Mouse (Mus musculus) regulatory T cell (primary cell): ENCODE measurements at regions not wholly inside any gene's neighbourhood (a gene's known extent, or its start where the extent isn't known, plus 50 kb on each side); places are given as distances from the start of the nearest gene placed in this dataset.

Experiments used
- in situ Hi-C: fragments of 300-600 bp; cut with MboI, MseI; formaldehyde crosslinking; loops from one replicate; pipeline ENCODE4 v1.15.1; 2025; ENCODE audit warnings: high pct_unique_total_duplicates

DNA sequence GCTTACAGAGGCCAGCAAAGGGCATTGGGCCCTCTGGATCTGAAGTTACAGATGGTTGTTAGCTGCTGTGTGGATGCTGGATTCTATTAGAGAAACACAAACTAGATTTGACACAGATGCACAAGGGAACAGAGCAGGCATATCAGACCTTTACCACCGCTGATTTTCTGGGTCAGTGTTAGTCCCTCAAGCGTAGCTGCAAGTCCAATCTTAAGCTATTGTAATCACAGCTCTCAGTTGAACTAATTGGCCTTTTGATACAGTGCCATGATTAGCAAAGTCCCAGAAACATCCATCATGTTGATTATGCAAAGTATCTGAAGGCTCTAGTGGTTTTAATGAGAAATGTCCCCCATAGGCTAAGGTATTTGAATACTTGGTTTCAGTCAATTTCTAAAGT lies 54.2 kb upstream of the Plppr5 start:
- in situ Hi-C loops, result no loop called here

- in situ Hi-C loops, result no loop called here
These were observed 66.5 kb upstream of the Plppr5 start for GRCm38 (mm10) chr3:117508090-117508489.

- in situ Hi-C loops, result no loop called here
These were observed 68.4 kb upstream of the Plppr5 start for GRCm38 (mm10) chr3:117506151-117506723.

GRCm38 (mm10) chr3:117501107-117501506 lies 73.5 kb upstream of the Plppr5 start:
- in situ Hi-C loops, result no loop called here

- in situ Hi-C loops, result no loop called here
These were observed 76.3 kb upstream of the Plppr5 start for GRCm38 (mm10) chr3:117498138-117498897.

- in situ Hi-C loops, result no loop called here
These were observed 80.5 kb upstream of the Plppr5 start for GRCm38 (mm10) chr3:117494118-117494517.

DNA sequence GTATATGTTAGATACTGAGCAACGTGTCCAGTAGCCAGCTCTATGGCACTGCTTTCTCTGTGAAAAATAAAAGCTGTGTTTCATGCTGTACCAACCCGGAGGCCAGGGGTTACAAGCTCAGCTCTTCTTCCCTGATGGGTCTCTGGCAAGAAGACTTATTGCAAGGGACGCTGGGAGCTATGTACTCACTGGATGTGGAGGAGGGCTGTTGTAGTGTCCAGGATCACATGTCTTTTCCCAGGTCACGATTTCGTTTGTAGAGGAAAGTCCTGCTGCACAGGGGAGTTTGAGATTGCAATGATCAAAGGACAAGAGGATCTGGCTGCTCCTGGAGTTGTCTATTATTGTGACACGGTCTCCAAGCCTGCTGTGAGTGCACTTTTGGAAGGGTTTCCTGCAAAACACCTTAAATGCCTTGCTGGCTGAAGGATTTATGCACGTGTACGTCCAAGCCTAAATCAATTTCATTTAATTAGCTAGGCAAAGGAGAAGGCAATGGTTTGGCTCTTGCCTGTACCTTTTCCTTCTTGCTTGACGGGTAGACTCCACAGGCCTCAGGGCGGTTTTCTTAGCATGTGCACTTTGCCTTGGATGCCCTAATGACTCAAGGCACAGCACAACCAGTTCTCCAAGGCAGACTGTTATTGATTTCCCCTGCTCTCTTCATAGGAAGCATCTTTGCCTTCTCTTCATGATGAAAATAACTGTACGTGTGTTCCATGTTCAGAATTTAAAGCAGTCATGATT lies 87.2 kb upstream of the Plppr5 start:
- in situ Hi-C loops, result no loop called here

DNA sequence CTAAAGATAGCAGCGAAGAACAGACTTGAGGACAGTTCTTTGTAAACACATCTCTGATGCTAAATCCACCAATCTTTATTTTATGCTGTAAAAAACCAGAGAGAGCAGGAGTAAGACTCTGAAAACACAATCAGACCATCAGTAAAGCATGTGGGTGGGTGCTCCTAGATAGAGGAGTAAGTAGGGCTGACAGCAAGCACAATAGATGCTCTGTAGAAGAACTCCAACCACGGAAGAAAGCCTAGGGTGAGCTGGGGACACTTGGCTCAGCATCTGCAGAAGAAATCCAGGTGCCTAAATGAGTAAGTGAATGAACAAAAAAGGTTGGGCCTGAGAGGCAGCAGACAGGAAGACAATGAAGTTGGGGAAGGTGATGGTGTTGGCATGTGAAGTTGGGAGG lies 88.3 kb upstream of the Plppr5 start:
- in situ Hi-C loops, result no loop called here

DNA sequence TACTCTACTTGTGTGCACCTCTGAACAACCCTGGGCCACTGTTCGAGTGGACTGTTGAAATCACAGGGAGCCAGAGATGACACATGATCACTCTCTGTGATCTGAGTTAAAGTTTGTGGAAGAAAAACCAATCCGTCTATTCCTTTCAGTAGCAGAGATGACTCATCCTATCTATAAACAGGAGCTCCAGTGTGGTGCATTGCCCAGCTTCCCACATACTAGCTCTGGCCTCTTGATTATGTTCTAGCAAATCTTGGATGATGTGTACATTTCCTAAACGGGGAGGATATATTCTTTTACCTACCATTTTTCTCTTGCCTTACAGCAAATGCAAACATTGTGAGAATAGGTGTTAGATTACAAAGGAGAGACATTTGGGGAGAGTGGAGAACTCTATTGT lies 94.5 kb upstream of the Plppr5 start:
- in situ Hi-C loops, result no loop called here

GRCm38 (mm10) chr3:117459507-117459906 lies 98.8 kb upstream of the Plppr4 start:
- in situ Hi-C loops, result no loop called here

GRCm38 (mm10) chr3:117450559-117450958 lies 89.9 kb upstream of the Plppr4 start:
- in situ Hi-C loops, result no loop called here

GRCm38 (mm10) chr3:117441887-117442286 lies 81.2 kb upstream of the Plppr4 start:
- in situ Hi-C loops, result no loop called here

DNA sequence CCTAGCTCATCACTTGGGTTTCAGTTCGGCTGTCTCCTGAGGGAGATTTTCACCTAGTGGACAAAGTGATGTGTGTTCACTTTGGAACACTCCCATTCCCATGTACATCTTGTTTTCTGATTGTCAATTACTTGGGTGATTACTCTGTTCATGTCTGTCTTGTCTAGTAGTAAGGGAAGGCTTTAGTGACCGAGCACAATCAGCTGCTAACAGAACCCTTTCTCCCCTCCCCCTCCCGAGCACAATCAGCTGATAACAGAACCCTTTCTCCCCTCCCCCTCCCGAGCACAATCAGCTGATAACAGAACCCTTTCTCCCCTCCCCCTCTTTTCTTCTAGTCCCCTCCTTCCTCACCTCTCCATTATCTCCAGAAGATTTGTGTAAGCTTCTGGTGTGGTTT lies 79.6 kb upstream of the Plppr4 start:
- in situ Hi-C loops, result no loop called here

GRCm38 (mm10) chr3:117438473-117439114 lies 77.9 kb upstream of the Plppr4 start:
- in situ Hi-C loops, result loop anchor here (10.0 kb wide), 1 partner anchor 544 kb away; no protein-coding TSS in a partner anchor

- in situ Hi-C loops, result no loop called here
These were observed 63.9 kb upstream of the Plppr4 start for GRCm38 (mm10) chr3:117424526-117424925.

DNA sequence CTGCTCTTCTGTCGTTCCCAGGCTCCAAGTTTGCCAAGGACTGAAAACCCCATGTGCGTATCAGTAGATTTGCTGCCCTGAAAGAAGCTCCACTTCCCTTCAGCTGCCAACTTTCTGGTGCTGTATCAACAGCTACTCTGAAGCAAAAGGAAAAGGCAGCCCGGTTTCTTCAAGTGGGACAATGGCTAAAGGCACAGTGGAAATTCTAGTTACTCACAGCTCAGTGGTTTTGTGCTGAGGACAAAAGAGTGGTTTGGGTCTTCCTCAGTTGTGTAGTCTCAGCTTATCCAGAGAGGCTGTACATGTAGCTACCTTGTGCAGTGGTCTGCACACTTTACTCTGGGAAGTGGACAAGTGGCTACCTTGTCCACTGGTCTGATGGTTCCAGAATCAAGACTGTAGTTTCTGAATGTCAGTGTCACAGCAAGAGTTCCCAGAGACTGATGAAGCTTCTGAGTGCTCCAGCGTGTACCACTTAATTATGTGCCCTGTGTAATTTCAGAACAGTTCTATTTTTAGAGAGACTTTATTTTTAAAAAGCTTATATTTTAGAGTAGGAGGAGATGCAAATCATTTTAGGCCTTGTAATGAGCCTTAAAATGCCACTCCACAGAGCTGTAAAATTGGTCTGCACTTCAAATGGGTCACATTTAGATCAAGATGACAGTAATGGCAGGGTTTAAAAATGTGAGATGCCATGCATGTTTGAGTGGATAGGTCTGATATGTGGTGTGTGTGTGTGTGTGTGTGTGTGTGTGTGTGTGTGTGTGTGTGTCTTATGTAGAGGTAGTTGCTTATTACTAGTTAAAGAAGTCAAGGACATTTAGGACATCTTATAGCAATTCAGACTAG lies 52.4 kb upstream of the Plppr4 start:
- in situ Hi-C loops, result no loop called here
